Mouse (Mus musculus) mouse embryonic stem cell (cell line): Measurements from ENCODE around the gene Baz2b.
"Not testable (repeated sequence)": the region's sequence is repeated elsewhere in the genome, so short reads cannot be mapped to it uniquely, and the experiment has no call there.

Source experiments
- in situ Hi-C, 2 experiments: fragments of 300-500 bp; cut with MboI; formaldehyde crosslinking; loops; 1 replicate in 1 of 2; 3 replicates in 1 of 2; pipeline ENCODE4 v1.14.3; 2019 to 2020; ENCODE audit warnings: low sequenced_read_pairs in 2 of 2, low pct_unique_long_range_greater_than_20kb in 1 of 2, mixed read lengths in 1 of 2; ENCODE audit not compliant: unreplicated experiment in 1 of 2

Baz2b gene

DNA sequence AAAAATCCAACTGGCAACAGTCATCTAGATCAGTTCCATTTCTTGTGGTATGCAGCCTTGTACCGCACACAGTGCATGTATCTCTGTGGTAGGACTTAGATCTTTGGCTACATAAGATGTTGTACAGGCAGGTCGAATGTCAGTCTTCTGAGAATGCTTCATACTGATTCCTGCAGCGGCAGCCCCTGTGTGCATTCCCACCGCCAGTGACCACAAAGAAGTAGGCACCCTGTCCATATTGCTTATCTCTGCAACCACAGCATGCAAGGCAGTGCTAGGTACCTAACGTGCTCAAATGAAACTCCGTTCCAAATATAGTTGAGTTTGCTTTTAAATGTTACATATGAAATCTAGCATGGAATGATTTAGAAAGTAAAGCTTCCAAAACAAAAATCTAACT lies 328.2 kb downstream of the Baz2b start:
- in situ Hi-C loops = no loop called here

DNA sequence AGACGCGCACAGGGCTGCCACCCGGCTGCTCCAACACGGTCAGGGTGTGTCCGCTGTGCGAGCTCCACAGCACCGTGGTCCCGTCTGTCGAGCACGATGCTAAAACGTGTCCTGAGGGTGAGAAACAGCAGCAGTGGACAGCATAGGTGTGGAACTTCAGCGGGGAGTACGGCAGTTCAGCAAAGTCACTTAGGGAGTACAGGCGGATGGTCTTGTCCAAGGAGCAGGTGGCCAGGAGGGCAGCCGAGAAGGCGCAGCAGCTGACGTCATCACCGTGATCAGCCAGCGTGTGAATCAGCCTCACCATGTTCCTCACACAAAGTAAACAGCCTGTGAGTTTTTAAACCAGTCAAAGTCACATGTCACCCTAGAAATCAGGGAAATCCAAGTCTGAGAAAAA lies 331.4 kb downstream of the Baz2b start:
- in situ Hi-C loops = no loop called here

DNA sequence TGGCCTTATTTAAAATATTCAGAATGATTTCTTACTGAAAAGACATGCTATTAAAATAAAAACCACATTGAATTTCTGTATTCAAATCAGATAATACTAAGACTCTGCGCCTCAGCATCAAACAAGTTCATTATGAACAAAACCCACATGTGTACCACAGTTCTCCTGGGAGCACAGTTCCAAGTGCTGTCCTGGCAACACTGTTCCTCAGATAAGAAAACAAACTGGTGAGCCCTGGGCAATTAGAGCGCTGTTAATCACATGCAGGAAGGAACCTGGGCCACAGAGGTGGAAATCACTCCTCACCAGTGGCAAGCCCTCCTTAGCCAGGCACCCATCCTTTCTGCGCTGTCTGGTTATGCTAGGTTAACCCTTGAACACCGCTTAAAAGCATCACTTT lies 332.3 kb downstream of the Baz2b start:
- in situ Hi-C loops = no loop called here

DNA sequence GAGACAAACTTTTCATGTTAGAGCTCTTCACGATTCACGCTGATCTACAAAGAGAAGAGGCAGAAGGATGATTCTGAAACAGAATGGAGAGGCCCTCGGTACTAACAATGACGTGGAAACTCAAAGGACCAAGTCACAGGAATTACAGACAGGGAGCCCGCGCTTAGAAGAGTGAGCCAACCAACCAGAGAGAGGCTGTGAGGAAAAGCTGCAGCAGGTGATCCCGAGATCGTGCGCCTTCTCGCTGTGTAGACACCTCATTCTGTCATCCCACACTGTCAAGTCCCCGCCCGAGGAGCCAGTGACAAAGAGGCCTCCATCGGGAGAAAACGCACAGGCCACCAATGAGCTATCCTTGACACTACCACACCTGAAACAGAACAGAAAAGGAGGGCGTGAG lies 333.2 kb downstream of the Baz2b start:
- in situ Hi-C loops = no loop called here

GRCm38 (mm10) chr2:59870526-59870925 lies 339.1 kb downstream of the Baz2b start:
- in situ Hi-C loops = no loop called here

GRCm38 (mm10) chr2:59862618-59863017 lies 347.0 kb downstream of the Baz2b start:
- in situ Hi-C loops = no loop called here

GRCm38 (mm10) chr2:59854363-59854762 lies 355.3 kb downstream of the Baz2b start:
- in situ Hi-C loops = no loop called here

DNA sequence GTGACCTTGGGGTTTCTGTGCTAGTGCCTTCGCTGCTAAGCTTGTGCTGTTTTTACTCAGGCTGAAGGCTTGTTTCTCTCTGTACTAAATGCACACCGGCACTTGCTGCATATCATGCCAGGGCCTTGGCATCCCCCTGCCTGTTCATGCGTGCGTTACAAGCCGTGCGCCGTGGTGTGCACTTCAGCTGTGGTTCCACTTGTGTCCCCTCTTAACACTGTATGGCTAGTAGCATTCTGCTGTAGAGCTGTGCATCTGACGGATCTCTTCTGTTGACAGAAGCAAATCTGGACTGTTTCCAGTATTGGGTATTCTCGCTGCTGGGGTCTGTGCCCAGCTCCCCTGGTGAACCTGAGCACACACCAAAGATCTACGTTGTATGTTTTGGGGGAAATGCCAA lies 356.1 kb downstream of the Baz2b start:
- in situ Hi-C loops = no loop called here

GRCm38 (mm10) chr2:59852916-59853315 lies 356.7 kb downstream of the Baz2b start:
- in situ Hi-C loops = no loop called here

- in situ Hi-C loops = not testable (repeated sequence)
Observed at GRCm38 (mm10) chr2:59851885-59852284, 357.8 kb downstream of the Baz2b start.
